Mouse (Mus musculus): Measurements from ENCODE around the gene Cpne2. TPM values are rescaled to one million over a fixed set of nuclear protein-coding genes. Genes with fewer than 3 reads are reported as not detected.

Gene Cpne2
- total RNA-seq, 1 experiment, result 12.5 TPM

- H3K9me3 ChIP-seq (ENCODE audit: control insufficient read depth, insufficient read depth, low read depth, low read length), result no peaks in the 10 kb centered on the region
- DNase-seq (ENCODE audit: low read depth, low spot score), result no peak
- in situ Hi-C loops (cut with MboI; ENCODE audit: low sequenced_read_pairs in 2 of 2, unreplicated experiment in 2 of 2), result loop anchor here in 1 of 2 experiments (5.0 kb wide), 1 partner anchor 158 kb away; no protein-coding TSS in a partner anchor
- no peak overlapping the region for H3K27ac ChIP-seq (ENCODE audit: insufficient read depth, low read depth, low read length, poor library complexity, severe bottlenecking)
- TF ChIP-seq HCFC1 (IDR thresholded peaks at IDR 0.05; ENCODE audit: borderline replicate concordance, insufficient read depth, low read length), result no peak
- no peak for TF ChIP-seq CHD2 (IDR thresholded peaks at IDR 0.05; ENCODE audit: low read depth, low read length)
- TF ChIP-seq ZNF384 (IDR thresholded peaks at IDR 0.05; ENCODE audit: low read depth, low read length), result no peak
- TF ChIP-seq MAFK (IDR thresholded peaks at IDR 0.05; ENCODE audit: insufficient read depth, low read depth, low read length), result no peak
- no peak for TF ChIP-seq ZC3H11A (IDR thresholded peaks at IDR 0.05; ENCODE audit: borderline replicate concordance, low read depth, low read length)
- H3K4me1 ChIP-seq (ENCODE audit: control insufficient read depth in 2 of 2, insufficient read depth in 2 of 2, low read length in 2 of 2, poor library complexity in 1 of 2), result peaks cover 0 to 2% of the 10 kb centered on the region in 2 experiments; a peak in 1 of 4 replicates
- no peaks in the 10 kb centered on the region for H3K36me3 ChIP-seq (ENCODE audit: control insufficient read depth, insufficient read depth, low read length, poor library complexity, severe bottlenecking)
- no peak overlapping the region for H3K4me3 ChIP-seq (ENCODE audit: insufficient read depth in 1 of 2, low read depth in 1 of 2, low read length in 2 of 2, poor library complexity in 1 of 2, severe bottlenecking in 1 of 2)
- H3K9ac ChIP-seq (ENCODE audit: insufficient read depth, low read depth, low read length, poor library complexity, severe bottlenecking), result no peak overlapping the region
These were observed 42.8 kb upstream of the Cpne2 start for GRCm38 (mm10) chr8:94489809-94490483.

GRCm38 (mm10) chr8:94492021-94492681 is 40.6 kb upstream of the Cpne2 start:
- peak overlapping the region in 1 of 2 experiments; percentile 49; a peak in 1 of 4 replicates for H3K4me3 ChIP-seq (ENCODE audit: insufficient read depth in 1 of 2, low read depth in 1 of 2, low read length in 2 of 2, poor library complexity in 1 of 2, severe bottlenecking in 1 of 2)
- no peak overlapping the region for H3K27ac ChIP-seq (ENCODE audit: insufficient read depth, low read depth, low read length, poor library complexity, severe bottlenecking)
- in situ Hi-C loops (cut with MboI; ENCODE audit: low sequenced_read_pairs in 2 of 2, unreplicated experiment in 2 of 2), result loop anchor here in 1 of 2 experiments (5.0 kb wide), 1 partner anchor 160 kb away; no protein-coding TSS in a partner anchor
- no peak overlapping the region for H3K9ac ChIP-seq (ENCODE audit: insufficient read depth, low read depth, low read length, poor library complexity, severe bottlenecking)
- H3K36me3 ChIP-seq (ENCODE audit: control insufficient read depth, insufficient read depth, low read length, poor library complexity, severe bottlenecking), result no peaks in the 10 kb centered on the region
- H3K4me1 ChIP-seq (ENCODE audit: control insufficient read depth in 2 of 2, insufficient read depth in 2 of 2, low read length in 2 of 2, poor library complexity in 1 of 2), result no peaks in the 10 kb centered on the region
- TF ChIP-seq ZNF384 (IDR thresholded peaks at IDR 0.05; ENCODE audit: low read depth, low read length) (no peak), CHD2 (IDR thresholded peaks at IDR 0.05; ENCODE audit: low read depth, low read length) (no peak), MAFK (IDR thresholded peaks at IDR 0.05; ENCODE audit: insufficient read depth, low read depth, low read length) (no peak), ZC3H11A (IDR thresholded peaks at IDR 0.05; ENCODE audit: borderline replicate concordance, low read depth, low read length) (peak; percentile 26; the same call in 1 of the 2 replicates), HCFC1 (IDR thresholded peaks at IDR 0.05; ENCODE audit: borderline replicate concordance, insufficient read depth, low read length) (no peak)
- peak; percentile 56 for DNase-seq (ENCODE audit: low read depth, low spot score)
- H3K9me3 ChIP-seq (ENCODE audit: control insufficient read depth, insufficient read depth, low read depth, low read length), result no peaks in the 10 kb centered on the region

GRCm38 (mm10) chr8:94493240-94493639 is 39.5 kb upstream of the Cpne2 start:
- no peak overlapping the region for H3K9ac ChIP-seq (ENCODE audit: insufficient read depth, low read depth, low read length, poor library complexity, severe bottlenecking)
- no peak overlapping the region for H3K4me3 ChIP-seq (ENCODE audit: insufficient read depth in 1 of 2, low read depth in 1 of 2, low read length in 2 of 2, poor library complexity in 1 of 2, severe bottlenecking in 1 of 2)
- in situ Hi-C loops (cut with MboI; ENCODE audit: low sequenced_read_pairs in 2 of 2, unreplicated experiment in 2 of 2), result loop anchor here in 1 of 2 experiments (5.0 kb wide), 1 partner anchor 161 kb away; no protein-coding TSS in a partner anchor
- no peaks in the 10 kb centered on the region for H3K36me3 ChIP-seq (ENCODE audit: control insufficient read depth, insufficient read depth, low read length, poor library complexity, severe bottlenecking)
- no peak overlapping the region for H3K27ac ChIP-seq (ENCODE audit: insufficient read depth, low read depth, low read length, poor library complexity, severe bottlenecking)
- TF ChIP-seq HCFC1 (IDR thresholded peaks at IDR 0.05; ENCODE audit: borderline replicate concordance, insufficient read depth, low read length) (no peak), ZNF384 (IDR thresholded peaks at IDR 0.05; ENCODE audit: low read depth, low read length) (no peak), CHD2 (IDR thresholded peaks at IDR 0.05; ENCODE audit: low read depth, low read length) (no peak), MAFK (IDR thresholded peaks at IDR 0.05; ENCODE audit: insufficient read depth, low read depth, low read length) (no peak), ZC3H11A (IDR thresholded peaks at IDR 0.05; ENCODE audit: borderline replicate concordance, low read depth, low read length) (no peak)
- H3K4me1 ChIP-seq (ENCODE audit: control insufficient read depth in 2 of 2, insufficient read depth in 2 of 2, low read length in 2 of 2, poor library complexity in 1 of 2), result no peaks in the 10 kb centered on the region
- no peak for DNase-seq (ENCODE audit: low read depth, low spot score)
- no peaks in the 10 kb centered on the region for H3K9me3 ChIP-seq (ENCODE audit: control insufficient read depth, insufficient read depth, low read depth, low read length)

- H3K9me3 ChIP-seq (ENCODE audit: control insufficient read depth, insufficient read depth, low read depth, low read length), result no peaks in the 10 kb centered on the region
These were observed 17.2 kb upstream of the Cpne2 start for GRCm38 (mm10) chr8:94515430-94516208.

More at GRCm38 (mm10) chr8:94515430-94516208, 17.2 kb upstream of the Cpne2 start:
- in situ Hi-C loops (cut with MboI; ENCODE audit: low sequenced_read_pairs in 2 of 2, unreplicated experiment in 2 of 2), result no loop called here
- Histone ChIP-seq H3K36me3 (ENCODE audit: control insufficient read depth, insufficient read depth, low read length, poor library complexity, severe bottlenecking) (no peaks in the 10 kb centered on the region), H3K27ac (ENCODE audit: insufficient read depth, low read depth, low read length, poor library complexity, severe bottlenecking) (no peak overlapping the region), H3K4me3 (ENCODE audit: insufficient read depth in 1 of 2, low read depth in 1 of 2, low read length in 2 of 2, poor library complexity in 1 of 2, severe bottlenecking in 1 of 2) (no peak overlapping the region), H3K9ac (ENCODE audit: insufficient read depth, low read depth, low read length, poor library complexity, severe bottlenecking) (no peak overlapping the region), H3K4me1 (ENCODE audit: control insufficient read depth in 2 of 2, insufficient read depth in 2 of 2, low read length in 2 of 2, poor library complexity in 1 of 2) (no peaks in the 10 kb centered on the region)
- DNase-seq (ENCODE audit: low read depth, low spot score), result no peak
- TF ChIP-seq ZNF384 (IDR thresholded peaks at IDR 0.05; ENCODE audit: low read depth, low read length) (no peak), HCFC1 (IDR thresholded peaks at IDR 0.05; ENCODE audit: borderline replicate concordance, insufficient read depth, low read length) (no peak), ZC3H11A (IDR thresholded peaks at IDR 0.05; ENCODE audit: borderline replicate concordance, low read depth, low read length) (no peak), CHD2 (IDR thresholded peaks at IDR 0.05; ENCODE audit: low read depth, low read length) (no peak), MAFK (IDR thresholded peaks at IDR 0.05; ENCODE audit: insufficient read depth, low read depth, low read length) (no peak)

Data from ES-E14 (cell line).